Mouse (Mus musculus) layer of hippocampus, adult 9-11 months (tissue): ENCODE data around the gene Lgals7.

Source experiments
- DNase-seq: peaks from one replicate; pipeline ENCODE4 v3.0.0; 2022

Gene Lgals7

GRCm38 (mm10) chr7:28863540-28863939 lies at the start of gene Lgals7:
Lgals7 (plus strand) TSS chr7:28863853.
- no peak for DNase-seq

- no peak for DNase-seq
These were observed 49.2 kb upstream of the Lgals7 start for GRCm38 (mm10) chr7:28814306-28815034.

DNA sequence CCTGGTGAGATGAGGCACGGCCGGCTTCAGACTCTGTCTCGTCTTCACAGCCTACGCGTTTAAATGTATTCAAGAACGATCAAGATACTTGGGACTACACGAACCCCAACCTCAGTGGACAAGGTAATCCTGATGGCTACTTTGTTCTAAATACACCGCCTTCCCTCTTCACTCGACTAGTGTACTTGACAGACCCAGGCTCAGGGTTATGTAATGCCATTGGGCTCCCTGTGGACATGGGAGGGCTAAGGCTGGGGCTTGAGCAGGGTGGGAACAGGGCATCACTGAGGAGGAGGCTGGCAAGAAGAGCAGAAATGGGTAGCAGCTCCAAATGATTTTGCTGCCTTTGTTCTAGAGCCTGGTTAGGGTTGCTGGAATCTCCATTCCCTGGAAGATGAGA lies 48.4 kb upstream of the Lgals7 start:
- no peak for DNase-seq

- DNase-seq, result no peak
These were observed 47.5 kb upstream of the Lgals7 start for GRCm38 (mm10) chr7:28816201-28816600.

- DNase-seq, result no peak
These were observed 46.7 kb upstream of the Lgals7 start for GRCm38 (mm10) chr7:28816920-28817319.

- DNase-seq, result no peak
These were observed 46.1 kb upstream of the Lgals7 start for GRCm38 (mm10) chr7:28817524-28817923.

DNA sequence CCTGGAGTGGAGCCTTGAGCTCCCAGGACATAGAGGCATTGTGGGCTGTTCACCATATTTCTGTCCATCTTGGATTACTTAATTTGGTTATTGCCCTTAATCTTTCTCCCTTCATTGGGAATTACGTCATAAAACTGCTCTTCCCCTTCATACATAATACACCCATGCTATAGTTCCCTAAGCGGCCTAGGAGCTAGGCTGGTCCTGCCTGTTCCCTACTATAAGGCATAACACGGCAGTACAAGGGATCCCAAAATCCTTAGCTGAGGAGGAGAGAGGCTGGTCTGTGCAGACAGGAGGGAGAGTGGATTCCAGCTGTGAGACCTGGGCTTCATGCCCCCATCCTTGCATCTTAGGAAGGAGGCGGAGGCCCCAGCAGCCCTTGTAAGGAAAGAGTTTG lies 45.7 kb upstream of the Lgals7 start:
- DNase-seq, result no peak

GRCm38 (mm10) chr7:28818436-28818835 lies 45.2 kb upstream of the Lgals7 start:
- no peak for DNase-seq

GRCm38 (mm10) chr7:28818861-28819452 lies 44.7 kb upstream of the Lgals7 start:
- no peak for DNase-seq

DNA sequence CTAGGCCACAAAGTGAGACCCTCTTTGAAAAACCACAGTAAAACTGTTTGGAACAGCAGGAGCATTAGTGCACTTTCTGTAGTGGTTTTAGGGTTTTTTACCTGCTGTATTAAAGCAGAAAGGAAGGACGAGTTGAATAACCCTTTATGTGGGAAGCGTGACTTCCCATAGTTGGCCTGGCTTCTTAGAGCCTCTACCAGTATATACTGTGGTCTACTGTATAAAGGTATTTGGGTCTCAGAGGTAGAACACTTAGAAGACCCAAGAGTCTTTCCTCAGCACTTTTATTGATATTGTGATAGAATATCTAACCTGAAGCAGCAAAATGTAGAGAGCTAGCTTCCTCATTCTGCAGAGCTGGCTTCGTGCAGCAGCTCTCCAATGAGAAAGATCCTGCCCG lies 44.1 kb upstream of the Lgals7 start:
- no peak for DNase-seq

DNA sequence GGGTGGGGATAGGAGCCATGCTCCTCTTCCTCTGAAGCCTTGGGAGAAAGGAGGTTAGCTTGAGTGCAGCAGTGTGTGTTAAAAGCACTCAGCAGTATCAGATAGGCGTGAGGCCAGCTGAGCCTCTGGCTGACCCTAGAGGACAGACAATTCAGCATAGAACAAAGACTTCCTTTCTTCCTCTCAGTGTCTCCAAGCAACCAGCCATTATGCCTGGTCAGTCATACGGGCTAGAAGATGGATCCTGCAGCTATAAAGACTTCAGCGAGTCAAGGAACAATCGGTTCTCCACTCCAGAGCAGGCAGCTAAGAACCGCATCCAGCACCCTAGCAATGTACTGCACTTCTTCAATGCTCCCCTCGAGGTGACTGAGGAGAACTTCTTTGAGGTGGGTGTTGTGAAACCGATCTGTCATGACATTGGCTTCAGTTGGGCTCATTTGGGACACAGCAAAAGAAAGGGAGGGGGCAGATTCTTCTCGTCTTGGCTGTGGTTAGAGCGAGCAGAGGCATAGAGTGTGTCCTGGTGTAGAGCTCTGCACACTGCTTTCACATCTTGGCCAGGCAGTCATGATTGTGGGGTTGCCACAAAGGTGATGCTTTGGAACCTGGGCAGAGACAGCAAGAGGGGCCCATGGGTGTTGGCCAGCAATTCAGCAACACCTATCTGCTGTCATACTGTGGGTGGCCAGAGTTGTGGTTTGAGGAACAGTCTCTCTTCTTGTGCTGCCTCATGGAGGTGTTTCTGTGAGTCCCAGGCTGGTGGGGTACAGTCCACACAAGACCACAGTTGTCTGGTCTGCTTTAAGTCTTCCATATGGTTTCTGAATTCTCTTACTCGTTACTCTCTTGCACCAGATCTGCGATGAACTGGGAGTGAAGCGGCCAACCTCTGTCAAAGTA lies 43.0 kb upstream of the Lgals7 start:
- DNase-seq, result no peak

DNA sequence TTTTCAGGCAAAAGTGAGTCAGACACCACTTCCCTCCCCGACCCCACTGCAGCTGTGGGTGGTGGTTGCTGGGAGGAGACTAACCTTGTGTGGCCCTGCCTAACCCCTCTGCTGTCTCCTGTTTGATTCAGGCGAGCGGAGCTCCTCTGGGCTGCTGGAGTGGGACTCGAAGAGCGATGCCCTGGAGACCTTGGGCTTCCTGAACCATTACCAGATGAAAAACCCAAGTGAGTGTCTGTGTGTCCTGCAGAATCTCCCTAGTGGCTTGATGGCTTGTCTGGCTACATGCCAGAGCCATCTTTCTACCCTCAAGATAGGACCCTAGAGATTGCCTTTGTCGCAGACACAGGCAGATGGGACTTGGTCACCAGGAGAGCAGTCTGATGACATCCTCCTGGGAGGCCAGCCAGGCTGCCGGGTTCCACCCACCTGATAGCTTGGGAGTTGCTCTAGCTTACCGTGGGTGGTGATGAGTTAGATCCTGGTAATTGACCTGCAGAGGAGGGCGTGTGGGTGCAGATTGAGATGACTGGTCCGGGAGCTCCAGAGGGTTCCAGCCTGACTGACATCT lies 42.3 kb upstream of the Lgals7 start:
- peak; percentile 90 for DNase-seq

DNA sequence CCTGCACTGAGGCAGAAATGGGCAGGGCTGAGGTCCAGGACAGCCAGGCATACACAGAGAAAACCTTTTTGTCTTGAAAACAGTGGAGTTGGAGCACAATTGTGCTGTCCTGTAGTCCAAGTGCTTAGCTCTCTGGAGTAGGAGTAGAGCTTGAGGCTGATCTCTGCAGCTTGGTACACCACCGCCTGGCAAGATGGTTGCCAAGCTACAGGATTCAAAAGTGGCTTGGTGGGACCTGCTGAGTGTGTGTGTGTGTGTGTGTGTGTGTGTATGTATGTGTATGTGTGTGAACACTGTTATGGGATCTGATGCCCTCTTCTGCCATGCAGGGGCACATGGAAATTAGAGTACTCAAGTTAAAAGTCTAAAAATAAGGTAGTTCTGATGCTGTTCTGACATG lies 41.1 kb upstream of the Lgals7 start:
- DNase-seq, result no peak

DNA sequence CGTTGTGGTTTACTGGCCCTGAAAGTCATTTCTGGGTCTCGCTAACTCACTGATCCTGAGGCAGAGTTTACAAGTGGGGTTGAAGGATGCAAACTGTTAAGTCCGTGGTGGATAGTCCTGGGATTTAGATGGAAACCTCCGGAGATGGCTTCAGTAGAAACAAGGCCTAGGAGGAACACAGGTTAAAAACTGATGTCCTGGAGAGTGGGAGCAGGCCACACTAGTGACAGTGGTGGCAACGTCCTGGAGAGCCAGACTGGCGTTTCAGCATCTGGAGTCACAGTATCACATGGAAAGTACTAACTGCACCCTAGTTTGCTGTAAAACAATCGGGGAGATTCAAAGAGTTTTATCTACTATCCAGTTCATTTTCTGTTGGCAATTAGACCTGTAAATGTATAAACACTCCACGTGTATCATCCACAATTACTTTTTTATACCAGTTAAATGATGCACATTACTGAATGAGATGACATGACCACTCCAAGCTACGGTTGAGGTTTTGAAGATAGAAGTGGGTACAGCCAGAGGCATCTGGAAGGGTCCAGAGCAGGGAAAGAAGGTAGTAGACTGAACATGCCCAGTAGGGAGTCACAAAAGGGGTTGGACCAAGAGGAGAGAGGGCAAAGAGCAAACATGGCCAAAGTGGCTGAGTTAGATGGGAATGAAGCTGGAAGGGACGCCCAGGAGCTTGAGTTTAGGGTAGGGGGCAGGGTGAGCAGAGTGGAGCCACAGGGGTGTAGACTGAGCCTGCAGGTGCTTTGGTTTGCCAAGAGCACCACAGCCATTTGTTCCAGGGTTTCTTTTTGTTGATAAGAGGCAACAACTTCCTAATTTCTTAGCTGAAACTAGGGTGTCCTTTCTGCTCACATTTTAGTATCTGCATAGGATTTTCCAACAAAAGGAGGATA lies 40.4 kb upstream of the Lgals7 start:
- DNase-seq, result no peak

GRCm38 (mm10) chr7:28823932-28824331 lies 39.7 kb upstream of the Lgals7 start:
- no peak for DNase-seq

- peak; percentile 91 for DNase-seq
These were observed 38.5 kb upstream of the Lgals7 start, which contains the start of gene Ech1 for GRCm38 (mm10) chr7:28824941-28825685. Ech1 (plus strand) TSS chr7:28825217.

- DNase-seq, result no peak
These were observed 37.8 kb upstream of the Lgals7 start for GRCm38 (mm10) chr7:28825686-28826401.

- no peak for DNase-seq
These were observed 37.3 kb upstream of the Lgals7 start for GRCm38 (mm10) chr7:28826402-28826772.

- DNase-seq, result peak; percentile 79
These were observed 36.3 kb upstream of the Lgals7 start for GRCm38 (mm10) chr7:28827338-28827737.

GRCm38 (mm10) chr7:28829821-28830220 lies 33.8 kb upstream of the Lgals7 start:
- no peak for DNase-seq

DNA sequence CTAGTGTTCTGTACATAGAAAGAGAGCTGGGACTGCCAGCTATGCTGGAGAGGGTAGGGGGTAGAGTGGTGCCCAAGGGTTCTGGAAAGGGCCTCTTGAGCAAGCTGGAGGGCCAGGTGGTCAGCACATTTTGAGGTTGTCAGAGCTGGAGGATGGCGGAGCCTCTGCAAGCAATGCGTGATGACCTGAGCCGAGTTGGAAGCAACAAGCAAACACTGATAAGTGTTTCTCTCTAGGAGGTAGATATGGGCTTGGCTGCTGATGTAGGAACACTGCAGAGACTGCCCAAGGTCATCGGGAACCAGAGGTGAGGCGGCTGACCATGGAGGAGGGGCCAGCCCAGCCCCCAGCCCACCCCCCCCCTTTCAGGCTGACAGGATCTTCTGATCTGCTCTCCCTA lies 32.7 kb upstream of the Lgals7 start:
- DNase-seq, result no peak
